Mouse (Mus musculus) kidney, adult 2 months (tissue): ENCODE results near the gene Dnm2.

Experiments
- CTCF ChIP-seq: fragments of 200-500 bp; conservative IDR thresholded peaks from 2 replicates; pipeline ENCODE4 v1.5.1; 2011; ENCODE audit warnings: low read depth, mild to moderate bottlenecking, control low read depth, low read length, moderate library complexity, mixed read lengths; ENCODE audit not compliant: insufficient read depth, insufficient read length
- POLR2A ChIP-seq: fragments of 200-500 bp; IDR thresholded peaks from one replicate; pipeline ENCODE4 v1.6.1; 2011; ENCODE audit warnings: low read depth, low read length, control low read depth

- TF ChIP-seq POLR2A (no peak), CTCF (no peak)
These were observed 86.3 kb downstream of the Dnm2 start for GRCm38 (mm10) chr9:21511052-21511451.
